Mouse (Mus musculus) lung, postnatal 14 days (tissue): ENCODE results near the gene Mark2.

Experiments used
- DNase-seq: peaks from one replicate; pipeline ENCODE4 v3.0.0; 2021

The Mark2 gene

DNA sequence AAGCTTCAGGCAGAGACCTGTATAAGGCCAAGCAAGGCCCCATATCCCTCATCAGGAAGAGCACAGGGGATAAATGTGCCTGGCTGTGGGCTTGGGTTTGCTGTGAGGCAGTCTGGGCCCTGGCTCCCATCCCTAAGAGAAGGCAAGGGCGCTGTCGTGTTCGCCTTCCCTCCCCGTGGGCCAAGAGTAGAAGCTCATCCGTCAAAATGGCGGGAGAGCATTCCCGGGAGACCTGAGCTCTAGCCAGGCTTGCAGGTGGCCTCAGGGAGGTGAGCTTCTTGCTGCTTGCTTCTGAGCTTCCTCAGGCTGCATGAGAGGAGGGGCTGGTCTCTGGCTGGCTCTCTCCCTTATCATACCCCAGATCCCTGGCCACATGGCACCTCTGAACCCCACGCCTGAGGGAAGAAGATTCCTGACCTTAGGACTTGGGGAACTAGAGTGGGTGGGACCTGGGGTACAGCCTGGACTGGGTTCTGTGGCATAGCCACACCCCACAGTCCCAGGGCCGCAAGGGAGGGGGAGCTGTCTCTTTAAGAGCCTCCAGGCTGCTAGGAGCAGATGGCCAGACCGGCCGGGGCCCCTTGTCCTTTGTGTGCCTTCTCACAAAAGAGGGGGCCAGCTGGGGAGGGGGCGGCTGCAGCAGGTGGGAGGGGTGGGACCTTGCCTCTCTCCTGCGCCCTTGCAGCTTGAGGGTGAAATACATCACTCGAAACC is 76.0 kb downstream of the Mark2 start:
- DNase-seq, result no peak

DNA sequence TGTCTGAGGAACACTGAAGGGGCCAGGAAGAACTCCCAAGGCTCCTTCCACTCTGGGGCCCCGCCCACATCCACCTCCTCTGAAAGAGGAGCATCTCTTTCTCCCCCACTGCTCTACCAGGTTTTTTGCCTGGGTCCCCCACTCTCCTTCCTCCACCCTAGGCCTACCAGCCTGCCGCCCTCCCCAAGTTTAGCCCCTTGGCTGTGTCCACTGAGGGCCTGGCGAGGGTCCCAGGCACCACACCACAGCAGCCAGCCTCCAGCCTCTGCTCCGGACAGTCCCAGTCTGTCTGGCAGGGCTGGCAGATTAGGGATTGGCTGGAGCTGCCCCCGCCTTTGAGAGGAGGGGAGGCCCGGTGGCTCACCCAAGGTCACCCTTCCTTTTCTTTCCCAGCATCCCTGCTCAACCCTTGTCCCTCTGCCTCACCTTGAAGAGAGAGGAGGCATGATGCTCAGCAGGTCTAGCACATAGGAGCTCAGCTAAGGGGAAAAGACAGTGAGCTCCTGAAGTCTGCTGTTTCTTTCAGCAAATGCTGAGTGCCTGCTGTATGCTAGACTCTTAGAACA is 76.8 kb downstream of the Mark2 start:
- DNase-seq, result no peak

DNA sequence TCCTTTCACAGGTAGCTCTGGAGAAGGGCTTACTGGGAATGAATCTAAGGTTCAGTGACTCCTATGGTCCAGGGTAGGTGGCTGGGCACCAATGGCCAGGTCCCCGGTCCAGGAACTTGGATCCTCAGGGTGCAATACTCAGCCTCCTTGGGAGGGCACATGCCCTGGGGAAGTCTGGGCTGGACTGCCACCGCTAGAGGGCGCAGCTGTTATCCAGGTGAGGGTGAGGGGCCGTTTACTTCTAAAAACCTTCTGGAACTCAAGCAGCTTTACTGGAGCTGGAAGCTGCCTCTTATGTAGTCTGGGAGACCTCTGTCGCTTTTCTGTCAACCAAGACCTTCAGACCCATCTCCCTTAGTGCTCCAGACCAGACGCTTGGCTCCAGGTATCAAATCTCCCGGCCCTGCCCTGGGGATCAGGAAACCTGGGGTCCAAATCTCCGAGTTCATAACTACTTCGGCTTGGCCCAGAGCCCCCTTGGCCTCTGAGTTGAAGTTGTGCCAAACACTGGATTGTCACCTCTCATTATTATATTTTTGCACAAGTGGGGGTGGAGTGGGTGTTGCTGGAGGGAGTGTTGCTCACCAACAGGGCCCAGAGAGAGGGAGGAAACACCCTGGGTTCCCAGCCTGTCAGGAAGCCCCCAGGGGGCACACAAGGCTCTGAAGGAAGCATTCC is 77.4 kb downstream of the Mark2 start:
- DNase-seq, result peak; percentile 92

DNA sequence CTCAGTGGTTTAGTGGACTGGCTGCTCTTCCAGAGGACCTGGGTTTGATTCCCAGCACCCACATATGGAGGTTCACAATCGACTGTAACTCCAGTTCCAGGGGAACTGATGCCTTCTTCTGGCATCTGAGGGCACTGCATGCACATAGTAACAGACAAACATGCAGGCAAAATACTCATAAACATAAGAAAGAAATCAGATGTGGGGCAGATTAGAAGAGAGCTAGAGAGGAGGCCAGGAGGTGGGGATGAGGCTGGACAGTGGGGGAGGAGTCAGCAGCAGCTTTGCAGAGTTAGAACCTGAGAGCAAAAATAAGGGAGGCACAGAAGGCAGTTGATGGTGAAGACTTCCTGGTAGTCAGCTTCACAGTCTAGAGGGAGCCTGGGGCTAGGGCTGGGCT is 79.1 kb downstream of the Mark2 start:
- no peak for DNase-seq

DNA sequence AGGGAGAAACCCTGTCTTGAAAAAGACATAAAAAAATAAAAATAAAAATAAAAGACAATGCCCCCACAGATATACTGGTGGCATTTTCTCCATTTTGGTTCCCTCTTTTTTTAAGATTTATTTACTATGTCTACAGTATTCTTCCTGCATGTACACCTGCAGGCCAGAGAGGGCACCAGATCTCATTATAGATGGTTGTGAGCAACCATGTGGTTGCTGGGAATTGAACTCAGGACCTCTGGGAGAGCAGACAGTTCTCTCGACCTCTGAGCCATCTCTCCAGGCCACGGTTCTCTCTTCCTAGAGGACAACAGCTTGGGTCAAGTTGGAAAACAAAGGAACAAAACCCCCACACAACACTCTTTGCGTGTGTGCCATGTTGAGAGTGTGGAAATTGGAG is 79.7 kb downstream of the Mark2 start:
- DNase-seq, result no peak

DNA sequence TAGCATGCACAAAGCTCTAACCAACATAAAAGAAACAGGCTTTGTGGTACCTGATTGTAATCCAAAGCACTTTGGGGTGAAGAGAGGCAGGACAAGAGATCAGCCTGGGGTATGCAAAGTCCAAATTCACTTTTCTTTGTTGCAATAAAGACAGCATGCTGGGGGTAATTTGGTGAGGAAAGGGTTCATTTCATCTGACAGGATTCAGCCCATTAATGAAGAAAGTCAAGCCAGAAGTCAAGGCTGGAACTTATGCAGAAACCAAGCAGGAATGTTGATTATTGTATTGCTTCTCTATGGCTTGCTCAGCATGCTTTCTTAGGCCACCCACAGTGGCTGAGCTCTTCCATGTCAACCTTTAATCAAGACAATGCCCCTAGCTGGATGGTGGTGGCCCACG is 80.2 kb downstream of the Mark2 start:
- no peak for DNase-seq

DNA sequence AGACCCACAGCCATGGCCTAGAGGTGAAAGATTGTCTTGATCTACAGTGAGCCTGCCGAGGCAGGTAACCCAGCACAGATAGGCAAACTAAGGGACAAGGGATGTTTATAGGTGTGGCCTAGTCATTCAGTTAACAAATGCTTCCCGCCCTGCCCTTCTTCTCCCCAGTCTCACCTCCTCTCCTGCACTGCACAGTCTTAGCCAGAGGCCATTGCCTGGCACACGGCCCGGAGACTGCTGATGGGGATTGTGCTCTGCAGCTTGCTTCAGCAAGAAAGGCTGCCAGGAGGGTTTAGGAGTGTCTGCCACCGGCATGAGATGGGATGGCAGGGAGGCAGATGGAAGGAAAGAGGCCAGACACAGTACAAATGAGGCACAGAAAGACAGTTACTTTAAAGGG is 83.8 kb downstream of the Mark2 start:
- DNase-seq, result no peak

DNA sequence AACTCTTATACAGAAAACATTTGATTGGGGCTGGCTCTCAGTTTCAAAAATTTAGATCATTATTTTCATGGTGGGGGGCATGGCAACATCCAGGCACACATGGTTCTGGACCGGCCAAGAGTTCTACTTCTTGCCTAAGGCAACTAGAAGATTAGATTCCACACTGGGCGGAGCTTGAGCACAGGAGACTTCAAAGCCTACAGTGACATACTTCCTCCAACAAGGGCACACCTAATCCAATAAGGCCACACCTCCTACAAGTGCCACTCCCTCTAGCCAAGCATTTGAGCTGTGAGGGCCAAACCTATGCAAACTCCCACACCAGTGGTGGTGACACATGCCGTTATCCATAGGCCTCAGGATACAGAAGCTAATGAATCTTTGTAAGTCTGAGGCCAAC is 95.6 kb downstream of the Mark2 start:
- no peak for DNase-seq

DNA sequence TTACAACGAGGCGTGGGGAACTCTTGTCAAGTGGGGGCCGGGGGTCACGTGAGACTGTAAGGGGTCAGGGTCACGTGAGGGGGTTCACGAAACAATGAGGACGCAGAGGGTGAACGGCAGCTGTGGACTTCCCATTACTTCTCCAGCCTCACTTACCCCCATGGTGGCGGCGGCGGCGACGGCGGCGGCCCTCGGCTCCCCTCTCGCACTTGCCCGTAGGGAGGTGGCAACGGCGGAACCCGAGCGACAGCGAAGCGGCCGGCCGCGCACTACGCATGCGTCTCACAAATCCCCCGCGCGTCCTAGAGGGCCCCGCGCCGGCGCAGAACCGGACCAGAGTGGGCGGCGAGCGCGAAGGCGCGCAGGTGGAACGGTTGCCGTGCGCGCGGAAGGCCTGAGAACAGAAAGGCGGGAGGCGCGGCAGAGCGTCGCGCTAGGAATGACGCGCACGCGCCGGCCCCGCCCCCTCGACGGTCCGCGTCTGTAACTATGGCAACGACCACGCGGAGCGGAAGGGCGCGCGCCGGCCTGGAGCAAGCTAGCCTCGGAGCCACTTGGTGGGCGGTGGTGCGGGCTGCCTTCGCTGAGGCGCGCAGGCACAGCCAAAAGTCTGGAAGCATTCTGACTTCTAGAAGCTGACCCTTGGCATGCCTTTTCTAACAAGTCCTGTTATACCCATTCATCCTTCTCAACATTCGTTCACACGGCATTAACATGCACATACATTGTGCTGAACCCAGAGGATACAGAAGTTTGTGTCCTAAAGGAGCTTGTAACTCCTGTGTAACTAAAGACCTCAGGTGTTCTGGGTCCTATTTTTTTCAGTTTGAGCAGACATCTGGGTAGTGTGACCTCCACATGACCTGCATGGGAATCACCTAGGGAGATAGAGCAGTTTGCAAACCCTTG is 100.6 kb downstream of the Mark2 start, which contains the start of gene Naa40:
Naa40 (minus strand) TSS at position 402 of the 909 bp plus-strand sequence.
- peak; percentile 95 for DNase-seq

DNA sequence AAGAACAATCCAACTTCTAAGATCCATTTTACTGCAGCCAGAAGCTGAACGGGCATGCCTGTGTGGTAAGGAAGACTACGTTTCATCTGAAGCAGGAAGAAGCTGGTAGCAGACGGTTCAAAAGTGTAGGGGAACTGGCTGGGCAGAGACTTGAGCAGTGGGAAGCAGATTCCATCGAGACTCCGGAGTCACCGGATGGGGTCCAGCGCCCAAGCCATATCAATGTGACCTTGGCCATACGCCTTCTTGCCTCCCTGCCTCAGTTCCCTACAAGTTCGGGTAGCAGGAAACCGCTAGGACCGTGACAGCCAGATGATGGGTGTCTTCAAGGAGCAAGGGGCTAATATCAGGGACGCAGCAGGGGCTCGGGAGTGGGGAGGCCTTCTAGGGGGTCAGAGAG is 101.4 kb downstream of the Mark2 start:
- no peak for DNase-seq

DNA sequence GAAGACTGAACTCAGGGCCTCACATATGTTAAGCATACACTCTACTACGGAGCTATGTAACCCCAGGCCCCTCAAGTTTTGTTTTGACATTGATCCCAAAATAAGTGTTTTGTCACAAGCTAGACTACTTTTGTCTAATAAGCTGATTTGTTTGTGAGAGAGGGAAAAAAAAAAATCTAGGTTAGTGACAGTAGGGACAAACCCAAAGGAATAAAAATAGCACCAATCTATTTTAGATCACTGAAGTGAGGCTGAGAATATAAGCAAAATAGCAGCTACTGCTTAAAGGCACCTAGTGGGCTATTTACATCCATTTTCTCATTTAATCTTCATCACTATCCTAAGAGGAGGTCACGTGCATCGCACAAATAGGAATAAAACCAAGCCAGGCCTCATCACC is 102.1 kb downstream of the Mark2 start:
- no peak for DNase-seq

DNA sequence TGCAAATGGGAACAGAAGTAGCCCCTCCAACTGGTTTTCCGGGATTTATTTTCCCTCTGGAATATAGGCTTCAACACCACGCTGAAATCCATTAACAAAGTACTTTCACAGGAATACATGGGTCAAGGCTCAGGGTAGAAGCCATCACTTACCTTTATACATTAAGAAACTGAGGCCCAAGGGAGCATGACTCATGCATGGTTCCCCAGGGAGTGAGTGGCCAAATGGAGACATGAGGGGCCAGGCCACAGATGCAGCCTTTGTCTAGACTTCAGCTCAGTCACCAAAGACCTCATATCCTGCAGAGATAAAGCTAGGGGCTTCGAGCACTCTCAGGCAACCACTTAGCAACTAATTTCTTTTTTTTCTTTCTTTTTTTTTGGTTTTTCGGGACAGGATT is 104.9 kb downstream of the Mark2 start:
- DNase-seq, result no peak

DNA sequence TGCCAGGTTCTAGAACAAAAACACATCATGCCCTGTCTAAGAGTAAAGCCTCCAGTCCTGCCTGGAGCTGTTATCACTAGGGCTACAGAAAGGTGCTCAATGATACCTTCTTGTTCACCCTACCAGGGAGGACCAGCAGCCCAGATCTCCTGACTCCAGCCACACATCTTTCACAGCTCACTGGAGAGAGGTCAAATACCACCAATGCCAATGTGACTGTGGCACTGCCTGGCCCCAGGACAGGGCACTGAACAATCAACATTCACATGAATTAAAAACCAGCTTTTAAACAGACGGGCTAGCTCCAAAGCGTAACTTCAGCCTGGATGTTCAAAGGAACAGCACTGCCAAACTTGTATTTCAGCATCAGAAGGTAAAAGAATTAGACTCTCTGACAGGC is 105.6 kb downstream of the Mark2 start:
- DNase-seq, result no peak

DNA sequence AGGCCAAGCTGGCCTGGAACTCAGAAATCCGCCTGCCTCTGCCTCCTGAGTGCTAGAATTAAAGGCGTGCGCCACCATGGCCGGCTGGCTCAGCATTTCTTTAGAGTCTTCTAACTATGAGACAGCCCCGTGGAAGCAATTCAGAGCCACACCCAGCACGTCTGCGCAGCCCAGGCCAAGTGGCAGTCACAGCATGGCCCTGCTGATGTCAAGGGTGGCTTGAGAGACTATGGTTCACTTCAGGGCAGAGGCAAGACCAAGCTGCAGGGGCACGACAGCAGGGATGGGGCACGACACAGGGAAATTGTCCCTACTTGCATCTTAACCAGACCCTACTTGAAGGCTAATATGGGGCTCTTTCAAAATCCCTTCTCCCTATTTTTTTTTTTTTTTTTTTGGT is 106.2 kb downstream of the Mark2 start:
- no peak for DNase-seq

DNA sequence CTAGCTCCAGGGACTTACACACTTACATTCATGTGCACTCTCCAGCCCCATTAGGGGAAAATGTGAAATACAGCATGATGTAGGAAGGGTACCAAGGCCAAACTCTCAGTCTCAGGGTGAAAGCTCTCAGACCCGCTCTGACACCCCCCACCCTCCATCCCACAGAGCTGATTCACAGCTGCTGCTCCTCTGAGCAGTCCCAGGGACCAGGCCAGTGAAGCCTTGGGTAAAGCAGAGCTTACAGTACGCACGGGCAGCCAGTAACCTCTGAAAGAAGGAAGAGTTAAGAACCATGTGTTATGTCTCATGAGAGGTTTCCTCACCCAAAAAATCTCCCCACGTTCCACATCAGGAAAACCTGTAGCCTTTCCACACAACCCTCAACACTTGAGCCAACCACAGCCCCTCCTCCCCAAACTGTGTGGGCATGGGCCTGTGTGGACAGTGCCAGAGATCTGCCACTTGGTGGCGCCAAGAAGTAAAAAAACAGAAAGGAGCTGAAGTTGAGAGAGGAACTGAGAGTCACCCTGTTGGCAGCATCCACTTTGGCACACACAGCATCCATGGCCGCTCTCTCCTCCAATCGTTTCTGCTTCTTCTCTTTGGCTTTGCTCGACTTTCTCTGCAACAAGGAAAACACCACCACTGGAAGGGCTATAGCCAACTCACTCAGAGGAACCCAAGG is 107.0 kb downstream of the Mark2 start:
- DNase-seq, result peak; percentile 82

DNA sequence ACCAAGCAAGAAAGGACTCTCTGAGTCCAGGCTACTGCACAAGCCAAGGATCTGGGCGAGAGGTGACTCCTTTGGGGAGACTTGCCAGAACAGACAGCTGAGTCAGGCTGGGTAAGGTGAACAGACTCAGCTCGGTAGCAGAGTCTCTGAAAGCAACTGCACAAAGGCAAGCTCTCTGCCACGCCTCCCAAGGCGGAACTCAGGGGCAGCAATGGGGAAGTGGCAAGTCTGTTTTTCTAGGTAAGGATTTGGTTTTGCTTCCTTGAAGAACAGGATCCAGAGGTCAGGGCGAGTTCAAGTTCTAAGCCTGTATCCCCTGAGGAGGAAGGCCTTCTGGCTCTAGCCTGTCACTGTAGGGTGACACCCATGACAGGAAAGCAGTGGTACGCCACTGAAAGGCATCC is 115.1 kb downstream of the Mark2 start:
- DNase-seq, result no peak
